Mouse (Mus musculus) myocyte (in vitro differentiated cells): ENCODE measurements around the gene Sh3bp4. TPM values are rescaled to one million over a fixed set of nuclear protein-coding genes. Genes with fewer than 3 reads are reported as not detected.

ENCODE experiments used
- H3K27me3 ChIP-seq: one replicate; pipeline ENCODE4 v1.6.1; 2011; ENCODE audit not compliant: control insufficient read depth, insufficient read depth, insufficient read length
- H3K36me3 ChIP-seq: one replicate; pipeline ENCODE4 v1.6.1; 2011; ENCODE audit not compliant: control insufficient read depth, insufficient read depth
- H3K4me2 ChIP-seq: one replicate; pipeline ENCODE4 v1.6.1; 2011; ENCODE audit warnings: low read depth, control low read depth
- H3K4me3 ChIP-seq: one replicate; pipeline ENCODE4 v1.5.1; 2011; ENCODE audit warnings: mild to moderate bottlenecking, control low read depth, moderate library complexity
- H3K79me2 ChIP-seq: one replicate; pipeline ENCODE4 v1.6.1; 2011; ENCODE audit not compliant: control insufficient read depth, insufficient read depth
- H3ac ChIP-seq: one replicate; pipeline ENCODE4 v1.6.1; 2011; ENCODE audit not compliant: control insufficient read depth, insufficient read length
- CEBPB ChIP-seq: IDR thresholded peaks from 2 replicates; pipeline ENCODE4 v1.6.1; 2011; ENCODE audit warnings: mild to moderate bottlenecking, moderate library complexity; ENCODE audit not compliant: poor library complexity, insufficient read depth, severe bottlenecking
- E2F4 ChIP-seq: IDR thresholded peaks from one replicate; pipeline ENCODE4 v1.6.1; 2011; ENCODE audit warnings: mild to moderate bottlenecking, control low read depth, moderate library complexity; ENCODE audit not compliant: insufficient read depth
- MAX ChIP-seq: IDR thresholded peaks from one replicate; pipeline ENCODE4 v1.6.1; 2011; ENCODE audit warnings: low read depth, mild to moderate bottlenecking, control low read depth
- MYOD1 ChIP-seq, 3 experiments: IDR thresholded peaks; one replicate each; pipeline ENCODE4 v1.6.1; 2011; ENCODE audit warnings: control low read depth in 2 of 3, low read depth in 2 of 3, mild to moderate bottlenecking in 2 of 3, moderate library complexity in 1 of 3; ENCODE audit not compliant: insufficient read length in 2 of 3, control insufficient read depth in 1 of 3
- MYOG ChIP-seq, 3 experiments: IDR thresholded peaks; one replicate each; pipeline ENCODE4 v1.6.1; 2011; ENCODE audit warnings: control low read depth in 2 of 3, low read depth in 2 of 3, mild to moderate bottlenecking in 2 of 3; ENCODE audit not compliant: insufficient read length in 2 of 3, control insufficient read depth in 1 of 3, insufficient read depth in 1 of 3
- POLR2A ChIP-seq: IDR thresholded peaks from one replicate; pipeline ENCODE4 v1.6.1; 2011; ENCODE audit warnings: low read depth, mild to moderate bottlenecking, control low read depth, moderate library complexity; ENCODE audit not compliant: insufficient read length
- POLR2AphosphoS2 ChIP-seq: IDR thresholded peaks from one replicate; pipeline ENCODE4 v1.6.1; 2011; ENCODE audit warnings: low read depth, control low read depth; ENCODE audit not compliant: insufficient read length
- REST ChIP-seq: IDR thresholded peaks from one replicate; pipeline ENCODE4 v1.6.1; 2011; ENCODE audit warnings: mild to moderate bottlenecking, control low read depth, moderate library complexity; ENCODE audit not compliant: insufficient read depth, insufficient read length
- SRF ChIP-seq: IDR thresholded peaks from one replicate; pipeline ENCODE4 v1.6.1; 2011; ENCODE audit warnings: low read depth; ENCODE audit not compliant: control insufficient read depth, insufficient read length
- TCF12 ChIP-seq: IDR thresholded peaks from one replicate; pipeline ENCODE4 v1.6.1; 2011; ENCODE audit warnings: mild to moderate bottlenecking, control low read depth; ENCODE audit not compliant: poor library complexity, insufficient read depth, severe bottlenecking
- TCF3 ChIP-seq: IDR thresholded peaks from one replicate; pipeline ENCODE4 v1.6.1; 2011; ENCODE audit warnings: low read depth, control low read depth; ENCODE audit not compliant: insufficient read length
- USF1 ChIP-seq: IDR thresholded peaks from one replicate; pipeline ENCODE4 v1.6.1; 2011; ENCODE audit warnings: low read depth, mild to moderate bottlenecking, control low read depth, moderate library complexity
- polyA plus RNA-seq: library from polyadenylated mRNA; unstranded; fragments of >200 nt; fragmentation: generic; extraction: Trizol; gene quantifications from one replicate; pipeline ENCODE4 v1.2.1, GENCODE M21; 2012; ENCODE audit warnings: missing spikeins

Sh3bp4 gene
- polyA plus RNA-seq, 1 experiment, result 23.2 TPM

DNA sequence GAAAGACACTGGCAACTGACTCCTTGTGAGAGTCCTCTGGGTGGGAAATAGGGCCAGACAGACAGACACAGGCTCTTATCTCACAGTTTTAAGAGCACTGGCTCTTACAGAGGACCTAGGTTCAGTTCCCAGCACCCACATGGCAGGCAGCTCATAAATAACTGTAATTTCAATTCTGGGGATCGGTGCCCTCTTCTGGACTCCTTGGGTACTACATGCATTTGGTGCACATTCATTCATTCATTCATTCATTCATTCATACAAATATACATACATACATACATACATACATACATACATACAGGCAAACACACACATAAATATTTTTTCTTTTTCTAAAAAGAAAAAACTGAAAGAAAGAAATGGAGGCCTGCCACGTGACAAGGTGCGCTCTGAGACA lies 56.9 kb downstream of the Sh3bp4 start:
- H3K79me2 ChIP-seq, result peaks cover 15% of the 10 kb centered on the region
- TF ChIP-seq POLR2AphosphoS2 (no peak), CEBPB (no peak), MYOG (IDR thresholded peaks at IDR 0.05; ENCODE audit: control insufficient read depth in 1 of 3, insufficient read depth in 1 of 3, insufficient read length in 2 of 3, low read depth in 2 of 3) (no peak), SRF (no peak), POLR2A (no peak), MYOD1 (IDR thresholded peaks at IDR 0.05; ENCODE audit: control insufficient read depth in 1 of 3, insufficient read length in 2 of 3, low read depth in 2 of 3) (no peak), TCF12 (no peak)
- H3K4me3 ChIP-seq, result no peak overlapping the region
- no peaks in the 10 kb centered on the region for H3K27me3 ChIP-seq
- H3K36me3 ChIP-seq, result no peaks in the 10 kb centered on the region
- H3ac ChIP-seq, result no peak overlapping the region
- no peak overlapping the region for H3K4me2 ChIP-seq

DNA sequence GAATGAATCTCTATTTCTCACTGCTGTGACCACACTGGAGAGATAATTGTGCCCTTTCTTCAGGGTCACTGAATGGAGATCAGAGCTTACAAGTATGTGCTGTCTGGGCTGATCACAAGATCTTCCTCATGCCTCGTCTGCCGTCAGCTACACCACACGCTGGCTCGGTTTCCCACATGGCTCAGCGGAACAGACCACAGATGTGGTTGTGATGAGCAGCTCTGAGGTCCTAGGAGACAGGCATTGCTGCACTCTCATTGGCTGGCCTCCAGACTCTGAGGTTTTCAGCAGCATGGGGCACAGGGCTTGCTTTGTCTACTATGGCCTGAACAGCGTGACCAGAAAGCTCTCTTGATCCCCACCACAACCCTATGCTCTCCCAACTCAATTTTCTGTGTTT lies 60.2 kb downstream of the Sh3bp4 start:
- Histone ChIP-seq H3ac (no peak overlapping the region), H3K36me3 (peaks cover 5% of the 10 kb centered on the region), H3K4me3 (no peak overlapping the region), H3K27me3 (no peaks in the 10 kb centered on the region), H3K79me2 (peaks cover 35% of the 10 kb centered on the region), H3K4me2 (peak overlapping the region; percentile 46)
- TF ChIP-seq SRF, result no peak
- TF ChIP-seq USF1, result no peak
- no peak for TF ChIP-seq TCF12
- TF ChIP-seq CEBPB, result 0 out of 2 replicates have a peak, but pooled peaks have one; percentile 4
- no peak for TF ChIP-seq POLR2A
- TF ChIP-seq E2F4, result no peak
- no peak for TF ChIP-seq POLR2AphosphoS2
- TF ChIP-seq TCF3, result no peak
- TF ChIP-seq MYOD1 (IDR thresholded peaks at IDR 0.05; ENCODE audit: control insufficient read depth in 1 of 3, insufficient read length in 2 of 3, low read depth in 2 of 3), result peak in 2 of 3 experiments; percentile 40 to 65
- TF ChIP-seq REST, result no peak
- peak in 2 of 3 experiments; percentile 18 to 67 for TF ChIP-seq MYOG (IDR thresholded peaks at IDR 0.05; ENCODE audit: control insufficient read depth in 1 of 3, insufficient read depth in 1 of 3, insufficient read length in 2 of 3, low read depth in 2 of 3)
- peak; percentile 60 for TF ChIP-seq MAX

DNA sequence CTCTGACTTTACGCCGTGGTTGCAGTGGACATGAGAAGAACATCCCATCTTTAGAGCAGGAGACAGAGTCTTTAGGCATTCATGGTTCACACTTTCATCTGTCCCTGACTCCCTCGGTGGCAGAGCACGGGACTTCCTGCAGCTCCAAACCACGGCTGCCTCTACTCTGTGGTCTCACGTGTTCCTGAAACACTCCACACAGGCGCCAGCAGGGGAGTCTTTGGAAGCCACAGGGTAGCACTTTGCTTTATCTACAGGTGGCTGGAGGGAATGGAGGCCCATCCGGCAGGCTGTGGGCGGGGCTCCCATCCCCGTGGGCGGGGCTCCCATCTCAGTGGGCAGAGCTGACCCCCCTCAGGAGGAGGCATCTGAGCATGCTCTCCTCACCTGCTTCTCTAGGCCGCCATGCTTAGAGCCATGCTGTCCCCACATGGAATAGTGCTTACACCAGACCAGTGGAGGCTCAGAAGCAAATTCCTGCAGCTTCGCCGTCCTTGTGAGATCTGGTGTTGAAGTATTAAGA lies 60.9 kb downstream of the Sh3bp4 start:
- peaks cover 5% of the 10 kb centered on the region for H3K36me3 ChIP-seq
- H3K27me3 ChIP-seq, result no peaks in the 10 kb centered on the region
- TF ChIP-seq MYOG (IDR thresholded peaks at IDR 0.05; ENCODE audit: control insufficient read depth in 1 of 3, insufficient read depth in 1 of 3, insufficient read length in 2 of 3, low read depth in 2 of 3), result no peak
- no peak for TF ChIP-seq MYOD1 (IDR thresholded peaks at IDR 0.05; ENCODE audit: control insufficient read depth in 1 of 3, insufficient read length in 2 of 3, low read depth in 2 of 3)
- TF ChIP-seq E2F4, result no peak
- TF ChIP-seq POLR2AphosphoS2, result no peak
- TF ChIP-seq TCF3, result no peak
- no peak for TF ChIP-seq CEBPB
- TF ChIP-seq SRF, result no peak
- no peak for TF ChIP-seq TCF12
- no peak for TF ChIP-seq POLR2A
- TF ChIP-seq USF1, result no peak
- TF ChIP-seq MAX, result no peak
- TF ChIP-seq REST, result no peak
- H3K4me3 ChIP-seq, result no peak overlapping the region
- peaks cover 28% of the 10 kb centered on the region for H3K79me2 ChIP-seq
- no peak overlapping the region for H3ac ChIP-seq
- peak overlapping the region; percentile 46 for H3K4me2 ChIP-seq

DNA sequence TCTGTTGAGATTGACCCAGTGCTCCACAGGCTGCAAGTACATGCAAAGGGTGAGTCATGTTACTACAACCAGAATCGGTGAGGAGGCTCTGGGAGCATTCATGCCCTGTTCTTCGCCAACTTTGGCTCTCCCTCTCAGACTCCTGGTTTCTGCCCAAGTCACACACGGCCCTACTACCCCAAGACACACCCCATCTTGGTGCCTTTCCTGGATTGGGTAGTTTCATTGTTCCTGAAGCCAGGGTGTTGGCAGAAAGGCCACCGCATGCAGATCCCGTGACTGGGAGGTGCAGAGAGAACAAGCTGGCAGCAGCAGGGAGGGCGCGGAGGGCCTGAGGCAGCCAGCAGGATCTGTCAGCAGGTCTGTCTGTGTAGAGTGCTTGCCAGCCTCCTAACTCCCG lies 61.5 kb downstream of the Sh3bp4 start:
- H3K79me2 ChIP-seq, result peaks cover 27% of the 10 kb centered on the region
- H3K4me2 ChIP-seq, result peak overlapping the region; percentile 46
- no peak overlapping the region for H3K4me3 ChIP-seq
- no peak for TF ChIP-seq USF1
- TF ChIP-seq MYOG (IDR thresholded peaks at IDR 0.05; ENCODE audit: control insufficient read depth in 1 of 3, insufficient read depth in 1 of 3, insufficient read length in 2 of 3, low read depth in 2 of 3), result no peak
- no peak for TF ChIP-seq TCF12
- TF ChIP-seq REST, result no peak
- no peak for TF ChIP-seq CEBPB
- no peak for TF ChIP-seq MYOD1 (IDR thresholded peaks at IDR 0.05; ENCODE audit: control insufficient read depth in 1 of 3, insufficient read length in 2 of 3, low read depth in 2 of 3)
- no peak for TF ChIP-seq MAX
- TF ChIP-seq SRF, result no peak
- no peak for TF ChIP-seq TCF3
- TF ChIP-seq POLR2A, result no peak
- no peak for TF ChIP-seq POLR2AphosphoS2
- TF ChIP-seq E2F4, result no peak
- no peaks in the 10 kb centered on the region for H3K27me3 ChIP-seq
- peaks cover 5% of the 10 kb centered on the region for H3K36me3 ChIP-seq
- H3ac ChIP-seq, result no peak overlapping the region
